Mouse (Mus musculus) lung, postnatal 0 days (tissue): Measurements from ENCODE around the gene Gpr143.
"Not testable (repeated sequence)": the region's sequence is repeated elsewhere in the genome, so short reads cannot be mapped to it uniquely, and the experiment has no call there.

ENCODE experiments used
- CTCF ChIP-seq: IDR thresholded peaks from 2 replicates; pipeline ENCODE4 v1.5.1; 2016; ENCODE audit warnings: antibody characterized with exemption, mild to moderate bottlenecking
- EP300 ChIP-seq: IDR thresholded peaks from 2 replicates; pipeline ENCODE4 v1.6.1; 2016; ENCODE audit warnings: antibody characterized with exemption, mild to moderate bottlenecking, control low read depth

DNA sequence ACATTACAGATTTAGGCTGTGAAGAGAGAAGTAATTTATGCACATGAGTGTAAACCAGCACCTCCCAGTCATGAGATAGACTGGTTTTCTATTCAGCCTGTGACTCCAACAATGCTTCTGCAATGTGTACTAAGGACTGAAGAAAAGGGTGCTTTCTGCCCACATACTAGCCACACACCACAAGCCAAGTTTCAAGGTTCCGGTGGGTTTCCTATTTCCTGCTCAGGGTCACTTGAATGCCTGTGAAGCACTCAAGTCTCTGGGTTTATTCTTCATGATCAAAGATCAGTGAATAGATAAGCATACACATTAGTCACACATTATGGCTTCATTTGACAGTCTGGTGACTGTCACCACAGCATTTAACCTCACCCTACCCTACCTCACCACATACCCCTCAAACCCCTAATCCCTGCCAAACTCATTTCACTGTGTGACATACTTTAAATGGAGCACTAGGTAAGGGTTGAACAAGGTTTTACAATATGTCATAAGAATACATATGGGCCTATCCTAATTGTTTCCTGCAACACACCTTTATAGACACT is 49.4 kb downstream of the Gpr143 start:
- not testable (repeated sequence) for TF ChIP-seq EP300, CTCF
